Mouse (Mus musculus) testis, adult 2 months (tissue): Measurements from ENCODE around the gene Cdca7l.

Source experiments
- CTCF ChIP-seq: fragments of 200-500 bp; IDR thresholded peaks from 2 replicates; pipeline ENCODE4 v1.5.1; 2012; ENCODE audit warnings: low read depth, mild to moderate bottlenecking, inconsistent platforms, low read length, moderate library complexity; ENCODE audit not compliant: control insufficient read depth, insufficient read depth, insufficient replicate concordance
- POLR2A ChIP-seq: fragments of 200-500 bp; IDR thresholded peaks from 2 replicates; pipeline ENCODE4 v1.6.1; 2012; ENCODE audit warnings: low read depth, mild to moderate bottlenecking, inconsistent platforms, low read length, moderate library complexity; ENCODE audit not compliant: control insufficient read depth

DNA sequence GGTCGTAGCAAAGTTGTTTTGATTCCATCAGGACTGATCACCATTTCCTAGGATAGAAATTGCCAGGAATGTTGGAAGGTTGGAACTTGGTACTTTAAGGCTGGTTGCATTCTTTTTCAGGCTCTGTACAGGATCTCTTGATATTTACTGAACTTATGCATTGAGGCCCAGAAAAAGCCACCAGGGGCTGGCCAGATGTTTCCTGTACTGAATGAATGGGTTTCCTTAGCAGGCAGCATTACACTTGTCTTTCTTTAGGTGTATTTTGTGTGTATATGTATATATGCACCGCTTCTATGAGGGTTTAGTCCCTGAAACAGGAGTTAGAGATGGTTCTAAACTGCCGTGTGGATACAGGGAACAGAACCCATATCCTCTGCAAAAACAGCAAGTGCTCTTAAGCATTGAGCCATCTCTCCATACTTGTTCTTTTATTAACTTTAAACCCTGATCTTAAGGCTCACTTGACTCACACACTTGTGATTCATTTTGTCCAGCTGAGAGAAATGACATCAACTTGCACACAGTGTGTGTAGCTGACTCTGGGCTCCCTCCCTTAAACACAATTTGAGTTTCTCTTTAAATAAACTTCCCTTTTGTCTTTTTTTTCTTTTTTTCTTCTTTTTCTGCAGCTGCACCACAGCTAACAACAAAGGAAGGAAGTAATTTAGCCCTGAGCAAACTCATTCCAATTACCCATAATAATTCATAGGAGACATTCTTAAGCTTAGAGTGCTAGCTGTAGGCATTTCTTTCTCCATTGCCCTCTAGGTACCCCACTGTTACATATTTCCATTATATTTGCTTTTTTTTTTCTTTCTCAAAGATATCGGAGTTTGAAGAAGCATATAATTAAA lies 63.8 kb downstream of the Cdca7l start:
- TF ChIP-seq CTCF (no peak), POLR2A (no peak)
